Mouse (Mus musculus) testis, adult 2 months (tissue): ENCODE results near the gene Epn2. TPM values are rescaled to one million over a fixed set of nuclear protein-coding genes. Genes with fewer than 3 reads are reported as not detected.

Experiments
- H3K27ac ChIP-seq: fragments of 200-500 bp; 2 replicates; pipeline ENCODE4 v1.5.1; 2012; ENCODE audit warnings: low read depth, low read length; ENCODE audit not compliant: control insufficient read depth, insufficient read depth
- H3K27me3 ChIP-seq: fragments of 200-500 bp; 2 replicates; pipeline ENCODE4 v1.6.1; 2012; ENCODE audit warnings: mild to moderate bottlenecking, low read length, moderate library complexity; ENCODE audit not compliant: control insufficient read depth, insufficient read depth
- H3K36me3 ChIP-seq: fragments of 200-500 bp; 2 replicates; pipeline ENCODE4 v1.6.1; 2012; ENCODE audit warnings: mild to moderate bottlenecking, low read length; ENCODE audit not compliant: control insufficient read depth, insufficient read depth
- H3K4me1 ChIP-seq: fragments of 200-500 bp; 2 replicates; pipeline ENCODE4 v1.6.1; 2012; ENCODE audit warnings: low read length; ENCODE audit not compliant: control insufficient read depth, insufficient read depth
- H3K4me3 ChIP-seq: fragments of 200-500 bp; 2 replicates; pipeline ENCODE4 v1.5.1; 2012; ENCODE audit warnings: low read depth, mild to moderate bottlenecking, low read length, moderate library complexity, mixed read lengths; ENCODE audit not compliant: control insufficient read depth
- CTCF ChIP-seq: fragments of 200-500 bp; IDR thresholded peaks from 2 replicates; pipeline ENCODE4 v1.5.1; 2012; ENCODE audit warnings: low read depth, mild to moderate bottlenecking, inconsistent platforms, low read length, moderate library complexity; ENCODE audit not compliant: control insufficient read depth, insufficient read depth, insufficient replicate concordance
- POLR2A ChIP-seq: fragments of 200-500 bp; IDR thresholded peaks from 2 replicates; pipeline ENCODE4 v1.6.1; 2012; ENCODE audit warnings: low read depth, mild to moderate bottlenecking, inconsistent platforms, low read length, moderate library complexity; ENCODE audit not compliant: control insufficient read depth
- polyA plus RNA-seq: library from polyadenylated mRNA; depleted of rRNA; stranded (reverse); fragments of >200 nt; gene quantifications from 2 replicates; pipeline ENCODE4 v1.2.3, GENCODE M21; 2012

Gene Epn2
- polyA plus RNA-seq, 1 experiment: 18.3 TPM

GRCm38 (mm10) chr11:61489874-61490273, 89.6 kb downstream of the Epn2 start:
- Histone ChIP-seq H3K27me3 (no peaks in the 10 kb centered on the region), H3K36me3 (no peaks in the 10 kb centered on the region), H3K4me3 (no peak overlapping the region), H3K27ac (no peak overlapping the region), H3K4me1 (peaks cover 12% of the 10 kb centered on the region)
- TF ChIP-seq POLR2A: no peak
- TF ChIP-seq CTCF: no peak

- Histone ChIP-seq H3K4me3 (no peak overlapping the region), H3K27ac (no peak overlapping the region), H3K36me3 (no peaks in the 10 kb centered on the region), H3K4me1 (peaks cover 18% of the 10 kb centered on the region), H3K27me3 (no peaks in the 10 kb centered on the region)
- TF ChIP-seq POLR2A: no peak
- TF ChIP-seq CTCF: no peak
These were observed 90.4 kb downstream of the Epn2 start for GRCm38 (mm10) chr11:61489085-61489484.

- Histone ChIP-seq H3K36me3 (no peaks in the 10 kb centered on the region), H3K27me3 (no peaks in the 10 kb centered on the region), H3K27ac (no peak overlapping the region), H3K4me1 (peaks cover 12% of the 10 kb centered on the region), H3K4me3 (no peak overlapping the region)
- no peak for TF ChIP-seq CTCF
- TF ChIP-seq POLR2A: no peak
These were observed 91.6 kb downstream of the Epn2 start for GRCm38 (mm10) chr11:61487936-61488335.

- H3K36me3 ChIP-seq: no peaks in the 10 kb centered on the region
- no peaks in the 10 kb centered on the region for H3K27me3 ChIP-seq
- no peak for TF ChIP-seq CTCF
- H3K27ac ChIP-seq: no peak overlapping the region
- no peak overlapping the region for H3K4me3 ChIP-seq
- peaks cover 12% of the 10 kb centered on the region for H3K4me1 ChIP-seq
These were observed 92.1 kb downstream of the Epn2 start for GRCm38 (mm10) chr11:61487401-61487800.

GRCm38 (mm10) chr11:61486458-61487219, 92.8 kb downstream of the Epn2 start:
- H3K4me3 ChIP-seq: no peak overlapping the region
- peaks cover 12% of the 10 kb centered on the region for H3K4me1 ChIP-seq
- no peaks in the 10 kb centered on the region for H3K36me3 ChIP-seq

GRCm38 (mm10) chr11:61485541-61486457, 93.7 kb downstream of the Epn2 start:
- Histone ChIP-seq H3K27me3 (no peaks in the 10 kb centered on the region), H3K27ac (peak overlapping the region; percentile 37), H3K36me3 (no peaks in the 10 kb centered on the region), H3K4me1 (peaks cover 12% of the 10 kb centered on the region), H3K4me3 (peak overlapping the region; percentile 8)
- TF ChIP-seq CTCF: no peak
- no peak for TF ChIP-seq POLR2A

More at GRCm38 (mm10) chr11:61486458-61487219, 92.8 kb downstream of the Epn2 start:
- TF ChIP-seq CTCF (no peak), POLR2A (no peak)
- H3K27me3 ChIP-seq: no peaks in the 10 kb centered on the region
- H3K27ac ChIP-seq: no peak overlapping the region
